Mouse (Mus musculus) liver, embryonic 16.5 days (tissue): ENCODE measurements around the gene Smagp. TPM values are rescaled to one million over a fixed set of nuclear protein-coding genes. Genes with fewer than 3 reads are reported as not detected.

Experiments used
- ATAC-seq: fragments of 200-750 bp; cut with Nextera tagmentation; 2 replicates; pipeline ENCODE4 v1.8.0; 2017; ENCODE audit warnings: low read depth, mild to moderate bottlenecking, moderate number of reproducible peaks, moderate library complexity
- H3K27ac ChIP-seq: fragments of 300-500 bp; sonication (generic); 2 replicates; pipeline ENCODE4 v1.5.1; 2014; ENCODE audit warnings: mild to moderate bottlenecking, low read length
- H3K27me3 ChIP-seq: fragments of 300-500 bp; sonication (generic); 2 replicates; pipeline ENCODE4 v1.6.1; 2014; ENCODE audit warnings: low read depth, low read length, mixed read lengths; ENCODE audit not compliant: control insufficient read depth, insufficient read depth
- H3K36me3 ChIP-seq: fragments of 300-500 bp; sonication (generic); 2 replicates; pipeline ENCODE4 v1.6.1; 2014; ENCODE audit warnings: mild to moderate bottlenecking; ENCODE audit not compliant: control insufficient read depth, insufficient read depth
- H3K4me1 ChIP-seq: fragments of 300-500 bp; sonication (generic); 2 replicates; pipeline ENCODE4 v1.6.1; 2014; ENCODE audit warnings: low read depth, low read length, mixed read lengths; ENCODE audit not compliant: control insufficient read depth
- H3K4me2 ChIP-seq: fragments of 300-500 bp; sonication (generic); 2 replicates; pipeline ENCODE4 v1.6.1; 2014; ENCODE audit warnings: low read depth, low read length, mixed read lengths
- H3K4me3 ChIP-seq: fragments of 300-500 bp; sonication (generic); 2 replicates; pipeline ENCODE4 v1.5.1; 2014; ENCODE audit warnings: low read depth, mild to moderate bottlenecking, low read length
- H3K9ac ChIP-seq: fragments of 300-500 bp; sonication (generic); 2 replicates; pipeline ENCODE4 v1.6.1; 2014; ENCODE audit warnings: low read depth, low read length
- H3K9me3 ChIP-seq: fragments of 300-500 bp; sonication (generic); replicated peaks from 2 replicates; pipeline ENCODE4 v1.6.1; 2016; ENCODE audit warnings: low read length; ENCODE audit not compliant: control insufficient read depth
- WGBS: fragments of 180-500 bp; shearing (Covaris S2); extraction: QIAGEN DNeasy Blood & Tissue Kit; methylation state at CpG from one replicate; pipeline ENCODE4 v1.1.7; 2014; ENCODE audit not compliant: insufficient replicate concordance; 5-methylcytosine and 5-hydroxymethylcytosine counted together
- polyA plus RNA-seq: library from polyadenylated mRNA; unstranded; fragments of >200 nt; fragmentation: Nextera tagmentation; extraction: Ambion mirVana; gene quantifications from 2 replicates; pipeline ENCODE4 v1.2.1, GENCODE M21; 2015

The Smagp gene
- polyA plus RNA-seq, 1 experiment from 2014 or later = 9.3 TPM

GRCm38 (mm10) chr15:100655201-100655600, 18.5 kb upstream of the Smagp start:
- H3K4me2 ChIP-seq = no peak overlapping the region
- H3K9me3 ChIP-seq = no peaks in the 10 kb centered on the region
- no peaks in the 10 kb centered on the region for H3K36me3 ChIP-seq
- 0 out of 2 replicates have a peak, but pooled peaks cover 2% of the 10 kb centered on the region for H3K4me1 ChIP-seq
- no peak overlapping the region for H3K27ac ChIP-seq
- 69% methylated on average over 5 of the region's 5 CpGs for WGBS
- no peaks in the 10 kb centered on the region for H3K27me3 ChIP-seq
- no peak for ATAC-seq
- H3K9ac ChIP-seq = no peak overlapping the region
- no peak overlapping the region for H3K4me3 ChIP-seq

GRCm38 (mm10) chr15:100654271-100654670, 17.5 kb upstream of the Smagp start:
- H3K4me2 ChIP-seq = no peak overlapping the region
- no peaks in the 10 kb centered on the region for H3K9me3 ChIP-seq
- H3K36me3 ChIP-seq = no peaks in the 10 kb centered on the region
- no peak overlapping the region for H3K4me3 ChIP-seq
- H3K27me3 ChIP-seq = no peaks in the 10 kb centered on the region
- 66% methylated on average over 1 of the region's 1 CpGs for WGBS
- no peak for ATAC-seq
- H3K4me1 ChIP-seq = 0 out of 2 replicates have a peak, but pooled peaks cover 2% of the 10 kb centered on the region
- no peak overlapping the region for H3K9ac ChIP-seq
- no peak overlapping the region for H3K27ac ChIP-seq

- Histone ChIP-seq H3K27me3 (no peaks in the 10 kb centered on the region), H3K4me2 (no peak overlapping the region), H3K27ac (no peak overlapping the region), H3K36me3 (no peaks in the 10 kb centered on the region), H3K4me3 (no peak overlapping the region), H3K9ac (no peak overlapping the region), H3K9me3 (no peaks in the 10 kb centered on the region), H3K4me1 (0 out of 2 replicates have a peak, but pooled peaks cover 2% of the 10 kb centered on the region)
- WGBS = 46% methylated on average over 9 of the region's 9 CpGs
- ATAC-seq = no peak; the same call in 1 of the 2 replicates
These were observed 14.9 kb upstream of the Smagp start for GRCm38 (mm10) chr15:100651610-100652009.

GRCm38 (mm10) chr15:100650111-100650510, 13.4 kb upstream of the Smagp start:
- Histone ChIP-seq H3K27ac (no peak overlapping the region), H3K9me3 (no peaks in the 10 kb centered on the region), H3K36me3 (no peaks in the 10 kb centered on the region), H3K9ac (no peak overlapping the region), H3K4me3 (no peak overlapping the region), H3K4me2 (no peak overlapping the region), H3K27me3 (no peaks in the 10 kb centered on the region), H3K4me1 (0 out of 2 replicates have a peak, but pooled peaks cover 2% of the 10 kb centered on the region)
- 73% methylated on average over 10 of the region's 10 CpGs for WGBS
- no peak for ATAC-seq

- no peak for ATAC-seq
- H3K27me3 ChIP-seq = no peaks in the 10 kb centered on the region
- H3K27ac ChIP-seq = no peak overlapping the region
- WGBS = 72% methylated on average over 6 of the region's 6 CpGs
- no peak overlapping the region for H3K4me3 ChIP-seq
- no peaks in the 10 kb centered on the region for H3K36me3 ChIP-seq
- H3K4me1 ChIP-seq = no peaks in the 10 kb centered on the region
- H3K9ac ChIP-seq = no peak overlapping the region
- no peak overlapping the region for H3K4me2 ChIP-seq
- no peaks in the 10 kb centered on the region for H3K9me3 ChIP-seq
These were observed 9.4 kb upstream of the Smagp start for GRCm38 (mm10) chr15:100646161-100646560.

GRCm38 (mm10) chr15:100642451-100642850, 5.7 kb upstream of the Smagp start:
- Histone ChIP-seq H3K27ac (no peak overlapping the region), H3K4me3 (no peak overlapping the region), H3K27me3 (peaks cover 13% of the 10 kb centered on the region), H3K4me2 (no peak overlapping the region), H3K36me3 (no peaks in the 10 kb centered on the region), H3K9me3 (no peaks in the 10 kb centered on the region), H3K9ac (no peak overlapping the region), H3K4me1 (no peaks in the 10 kb centered on the region; the same call in 1 of the 2 replicates)
- WGBS = 80% methylated on average over 7 of the region's 7 CpGs
- no peak for ATAC-seq

GRCm38 (mm10) chr15:100641226-100641810, 4.6 kb upstream of the Smagp start:
- WGBS = 70% methylated on average over 15 of the region's 16 CpGs
- Histone ChIP-seq H3K4me2 (no peak overlapping the region), H3K9me3 (no peaks in the 10 kb centered on the region), H3K4me1 (no peaks in the 10 kb centered on the region; the same call in none of the 2 replicates), H3K36me3 (no peaks in the 10 kb centered on the region), H3K27me3 (peaks cover 25% of the 10 kb centered on the region), H3K4me3 (no peak overlapping the region), H3K9ac (no peak overlapping the region), H3K27ac (no peak overlapping the region)
- ATAC-seq = no peak

- Histone ChIP-seq H3K4me1 (peaks cover 7% of the 10 kb centered on the region), H3K36me3 (no peaks in the 10 kb centered on the region), H3K27me3 (peaks cover 36% of the 10 kb centered on the region), H3K27ac (no peak overlapping the region), H3K4me3 (no peak overlapping the region), H3K4me2 (no peak overlapping the region), H3K9ac (no peak overlapping the region), H3K9me3 (no peaks in the 10 kb centered on the region)
- WGBS = 63% methylated on average over 16 of the region's 16 CpGs
- ATAC-seq = no peak
These were observed 3.4 kb upstream of the Smagp start for GRCm38 (mm10) chr15:100639972-100640750.

GRCm38 (mm10) chr15:100637661-100638060, 921 bp upstream of the Smagp start:
- H3K36me3 ChIP-seq = no peaks in the 10 kb centered on the region
- H3K4me1 ChIP-seq = peaks cover 8% of the 10 kb centered on the region
- ATAC-seq = no peak
- WGBS = 13% methylated on average over 6 of the region's 6 CpGs
- no peak overlapping the region for H3K27ac ChIP-seq
- no peak overlapping the region; the same call in 1 of the 2 replicates for H3K4me3 ChIP-seq
- peak overlapping the region; percentile 68 for H3K4me2 ChIP-seq
- no peaks in the 10 kb centered on the region for H3K9me3 ChIP-seq
- peaks cover 47% of the 10 kb centered on the region for H3K27me3 ChIP-seq
- no peak overlapping the region for H3K9ac ChIP-seq
